In genomic region chr3:89589321-89589720, GRCm38 (mm10) we compare ENCODE assay signal across 20 mouse cellular contexts.
DNase-seq lines count a peak whose midpoint lies in the region; ATAC-seq lines count a peak whose summit lies in the region.
"Had no signal": no experiment of that assay in that cellular context is flagged by ENCODE, and none has a peak within 500 bp of the region (broad histone marks: within the 10 kb centered on the region; RNA-seq: fewer than 3 reads in every experiment).

No protein-coding gene starts in this region.

- H3K4me2 ChIP-seq in liver, embryonic 16.5 days (ENCODE audit: low read depth, low read length) = no peak overlapping the region
- H3K4me2 ChIP-seq in liver, embryonic 12.5 days = no peak overlapping the region
- H3K4me2 ChIP-seq: forebrain, embryonic 15.5 days; hindbrain, embryonic 14.5 days; intestine, embryonic 15.5 days had no signal

- H3K9me3 ChIP-seq in liver, embryonic 16.5 days (replicated peaks; ENCODE audit: control insufficient read depth, low read length) = no peaks in the 10 kb centered on the region
- no peaks in the 10 kb centered on the region for H3K9me3 ChIP-seq in liver, embryonic 12.5 days (replicated peaks)
- H3K9me3 ChIP-seq: embryonic facial prominence, embryonic 12.5 days; forebrain, embryonic 15.5 days; intestine, embryonic 15.5 days had no signal

- DNase-seq in adrenal gland, postnatal 14 days = peak; percentile 45
- DNase-seq in adrenal gland, postnatal 4 days (ENCODE audit: low spot score in 2 of 2) = no peak
- DNase-seq in brain, adult 2 months (ENCODE audit: low read depth, low spot score) = peak; percentile 10
- no peak for DNase-seq in right cerebral cortex, postnatal 4 days
- DNase-seq in frontal cortex, postnatal 14 days (ENCODE audit: low spot score in 2 of 2) = no peak
- DNase-seq: B cell, adult 2 months; cerebellum, adult 11-12 months; cerebellum, adult 9-10 months; cerebellum, postnatal 25 days; gastrocnemius, postnatal 10 days; heart, postnatal 10 days; heart, postnatal 4 days; kidney, adult 18-20 months had no signal

- 24% methylated on average over 3 of the region's 3 CpGs for WGBS in liver, embryonic 16.5 days (ENCODE audit: insufficient replicate concordance)
- WGBS in liver, embryonic 12.5 days (ENCODE audit: insufficient replicate concordance) = 36% methylated on average over 3 of the region's 3 CpGs

- no peak overlapping the region for H3K27ac ChIP-seq in liver, embryonic 16.5 days (ENCODE audit: low read length)
- H3K27ac ChIP-seq in liver, embryonic 12.5 days = no peak overlapping the region
- H3K27ac ChIP-seq: embryonic facial prominence, embryonic 12.5 days; forebrain, embryonic 15.5 days; hindbrain, embryonic 14.5 days; intestine, embryonic 15.5 days had no signal

- H3K27me3 ChIP-seq in liver, embryonic 16.5 days (ENCODE audit: control insufficient read depth, insufficient read depth, low read depth, low read length) = no peaks in the 10 kb centered on the region
- H3K27me3 ChIP-seq in liver, embryonic 12.5 days (replicated peaks) = peaks cover 26% of the 10 kb centered on the region; the same call in 1 of the 2 replicates
- H3K27me3 ChIP-seq: embryonic facial prominence, embryonic 12.5 days; forebrain, embryonic 15.5 days; intestine, embryonic 15.5 days had no signal

- H3K36me3 ChIP-seq in liver, embryonic 16.5 days (ENCODE audit: control insufficient read depth, insufficient read depth) = no peaks in the 10 kb centered on the region
- H3K36me3 ChIP-seq in liver, embryonic 12.5 days = no peaks in the 10 kb centered on the region
- H3K36me3 ChIP-seq: embryonic facial prominence, embryonic 12.5 days; forebrain, embryonic 15.5 days; intestine, embryonic 15.5 days had no signal

- H3K9ac ChIP-seq in liver, embryonic 16.5 days (ENCODE audit: low read depth, low read length) = no peak overlapping the region
- H3K9ac ChIP-seq in liver, embryonic 12.5 days = no peak overlapping the region
- H3K9ac ChIP-seq: embryonic facial prominence, embryonic 12.5 days; forebrain, embryonic 15.5 days; hindbrain, embryonic 14.5 days; intestine, embryonic 15.5 days had no signal

- H3K4me1 ChIP-seq in liver, embryonic 16.5 days (ENCODE audit: control insufficient read depth, low read depth, low read length) = no peaks in the 10 kb centered on the region
- H3K4me1 ChIP-seq in liver, embryonic 12.5 days = peaks cover 3% of the 10 kb centered on the region; the same call in 1 of the 2 replicates
- H3K4me1 ChIP-seq: intestine, embryonic 15.5 days had no signal

- 0 out of 2 replicates have a peak, but pooled peaks have one; percentile 13 for ATAC-seq in liver, embryonic 16.5 days (ENCODE audit: low read depth)
- no peak for ATAC-seq in liver, embryonic 12.5 days
- ATAC-seq: CD4-positive, CD25-positive, alpha-beta regulatory T cell, adult 4 months; forebrain, embryonic 15.5 days; intestine, embryonic 15.5 days had no signal

- H3K4me3 ChIP-seq in liver, embryonic 16.5 days (ENCODE audit: low read depth, low read length) = no peak overlapping the region
- no peak overlapping the region for H3K4me3 ChIP-seq in liver, embryonic 12.5 days
- H3K4me3 ChIP-seq: embryonic facial prominence, embryonic 12.5 days; forebrain, embryonic 15.5 days; intestine, embryonic 15.5 days had no signal

Comparison
In these comparisons a context has a peak if more than half of its experiments do, and no peak if none do; other contexts are left out.
1. DNase-seq: peak in adrenal gland, postnatal 14 days (single experiment) and brain, adult 2 months (single experiment); none in adrenal gland, postnatal 4 days (0 of 2), right cerebral cortex, postnatal 4 days (single experiment) and frontal cortex, postnatal 14 days (0 of 2).